ENCODE assay signal across 9 mouse cellular contexts in the genomic region with DNA sequence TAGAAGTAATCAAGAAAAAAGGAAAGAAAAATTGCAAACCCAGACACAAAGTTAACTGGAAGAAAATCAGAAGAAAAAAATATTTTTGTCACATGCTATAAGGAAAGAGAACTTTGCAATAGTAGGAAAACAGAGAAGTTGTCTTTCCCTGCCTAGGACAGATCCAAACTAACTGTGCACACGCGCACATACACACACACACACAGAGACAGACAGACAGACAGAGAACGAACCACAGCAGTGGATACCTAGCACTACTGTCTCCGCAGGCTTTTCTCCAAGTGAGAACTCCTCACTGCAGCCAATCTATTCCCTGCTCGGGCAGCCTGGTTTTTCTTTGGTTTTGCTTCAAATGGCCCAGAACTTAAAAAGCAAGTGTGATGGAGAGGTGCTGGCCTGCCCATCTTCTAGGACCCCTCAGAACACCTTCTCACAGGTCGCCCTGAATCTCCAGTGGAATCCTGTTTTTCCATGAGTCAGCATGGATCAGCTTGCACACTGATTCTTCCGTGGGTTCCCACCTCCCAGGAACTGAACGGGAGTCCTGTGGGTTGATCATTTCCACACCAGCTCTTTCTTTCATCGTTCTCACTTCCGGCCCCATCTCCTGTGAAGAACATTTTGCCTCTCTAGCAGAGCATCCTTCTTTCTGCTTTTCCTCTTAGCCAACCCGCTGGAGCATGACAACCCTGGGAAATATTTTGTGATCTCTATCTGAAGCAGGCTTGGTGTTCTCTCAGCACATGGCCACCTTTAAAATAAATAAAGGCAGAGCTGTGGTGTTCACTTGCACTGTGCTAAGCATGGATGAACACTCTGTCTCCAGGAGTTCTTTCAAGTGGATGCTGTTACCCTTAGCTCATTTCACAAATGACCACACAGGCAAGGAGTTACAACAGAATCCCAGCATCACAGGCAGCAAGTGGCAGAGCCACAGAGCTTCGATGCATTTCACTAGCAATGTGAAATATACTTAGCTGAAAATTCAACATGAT.
A peak's percentile ranks its signal among the peaks of the same experiment; 100 is the strongest.
DNase-seq lines count a peak whose midpoint lies in the region; ATAC-seq and TF ChIP-seq lines count a peak whose summit lies in the region.
"Had no signal": no experiment of that assay in that cellular context is flagged by ENCODE, and none has a peak within 500 bp of the region (broad histone marks: within the 10 kb centered on the region; RNA-seq: fewer than 3 reads in every experiment).

No protein-coding gene starts in this region.

- peak overlapping the region; percentile 3 for H3ac ChIP-seq in C2C12 (ENCODE audit: control insufficient read depth, insufficient read length, low read depth)

- H3K4me3 ChIP-seq in kidney, embryonic 15.5 days (replicated peaks) = no peak overlapping the region
- no peak overlapping the region for H3K4me3 ChIP-seq in C2C12 (ENCODE audit: insufficient read depth, poor library complexity, severe bottlenecking)
- H3K4me3 ChIP-seq in liver, embryonic 13.5 days (replicated peaks) = no peak overlapping the region
- no peak overlapping the region for H3K4me3 ChIP-seq in forebrain, embryonic 14.5 days (ENCODE audit: low read depth, low read length)

- no peak for DNase-seq in kidney, adult 8-10 months
- DNase-seq in Patski (ENCODE audit: low read depth, low spot score) = no peak
- DNase-seq in liver, embryonic 13.5 days = no peak
- DNase-seq in embryo, embryonic 9.5 days (ENCODE audit: extremely low spot score) = no peak
- DNase-seq in forebrain, embryonic 14.5 days (ENCODE audit: low spot score) = no peak
- no peak for DNase-seq in cerebellum, postnatal 25 days
- DNase-seq: layer of hippocampus, adult 9-11 months had no signal

- H3K4me1 ChIP-seq in kidney, embryonic 15.5 days = peaks cover 43% of the 10 kb centered on the region
- peaks cover 26% of the 10 kb centered on the region for H3K4me1 ChIP-seq in liver, embryonic 13.5 days (replicated peaks)
- H3K4me1 ChIP-seq in forebrain, embryonic 14.5 days (ENCODE audit: control insufficient read depth, insufficient read depth, low read length) = 0 out of 2 replicates have a peak, but pooled peaks cover 3% of the 10 kb centered on the region

- no peaks in the 10 kb centered on the region for H3K9me3 ChIP-seq in kidney, embryonic 15.5 days (replicated peaks)
- H3K9me3 ChIP-seq in liver, embryonic 13.5 days (replicated peaks) = no peaks in the 10 kb centered on the region
- no peaks in the 10 kb centered on the region for H3K9me3 ChIP-seq in forebrain, embryonic 14.5 days (replicated peaks; ENCODE audit: control insufficient read depth, low read length)

- no peak for TF ChIP-seq CTCF in C2C12 (IDR thresholded peaks at IDR 0.05; ENCODE audit: control insufficient read depth, insufficient read depth, insufficient read length)
- no peak for TF ChIP-seq CTCF in Patski (IDR thresholded peaks at IDR 0.05)

- H3K27ac ChIP-seq in kidney, embryonic 15.5 days = peak overlapping the region; percentile 72
- H3K27ac ChIP-seq in liver, embryonic 13.5 days = no peak overlapping the region
- H3K27ac ChIP-seq in forebrain, embryonic 14.5 days (ENCODE audit: low read depth, low read length) = no peak overlapping the region

- H3K36me3 ChIP-seq in kidney, embryonic 15.5 days = no peaks in the 10 kb centered on the region
- no peaks in the 10 kb centered on the region for H3K36me3 ChIP-seq in C2C12 (ENCODE audit: control insufficient read depth, insufficient read depth)
- no peaks in the 10 kb centered on the region for H3K36me3 ChIP-seq in liver, embryonic 13.5 days
- no peaks in the 10 kb centered on the region for H3K36me3 ChIP-seq in forebrain, embryonic 14.5 days (ENCODE audit: control insufficient read depth, insufficient read depth, low read length)

- no peaks in the 10 kb centered on the region for H3K27me3 ChIP-seq in kidney, embryonic 15.5 days
- no peaks in the 10 kb centered on the region for H3K27me3 ChIP-seq in C2C12 (ENCODE audit: control insufficient read depth, insufficient read depth, insufficient read length)
- H3K27me3 ChIP-seq in Patski = no peaks in the 10 kb centered on the region
- H3K27me3 ChIP-seq in liver, embryonic 13.5 days = no peaks in the 10 kb centered on the region
- H3K27me3 ChIP-seq in forebrain, embryonic 14.5 days (replicated peaks; ENCODE audit: control insufficient read depth, insufficient read depth, low read length) = no peaks in the 10 kb centered on the region

- in situ Hi-C loops in Patski (cut with MboI; ENCODE audit: low pct_unique_long_range_greater_than_20kb) = no loop called here

- H3K79me3 ChIP-seq in C2C12 (ENCODE audit: low read depth) = no peaks in the 10 kb centered on the region

- WGBS in kidney, embryonic 15.5 days = 59% methylated on average over 12 of the region's 12 CpGs
- 64% methylated on average over 12 of the region's 12 CpGs for WGBS in liver, embryonic 13.5 days (ENCODE audit: insufficient replicate concordance)
- WGBS in forebrain, embryonic 14.5 days = 86% methylated on average over 12 of the region's 12 CpGs

- CTCF ChIA-PET in Patski (lab: Charles Lee) = interaction anchor here (0.7 to 2.3 kb wide), 11 partner anchors 10 to 175 kb away, joined by 3 to 9 read pairs (median 3); no protein-coding TSS in a partner anchor

- H3K4me2 ChIP-seq in kidney, embryonic 15.5 days = peak overlapping the region; percentile 22; the same call in 1 of the 2 replicates
- H3K4me2 ChIP-seq in liver, embryonic 13.5 days = 0 out of 2 replicates have a peak overlapping the region, but pooled peaks have one; percentile 17
- H3K4me2 ChIP-seq in forebrain, embryonic 14.5 days (ENCODE audit: low read length) = no peak overlapping the region

- ATAC-seq in kidney, embryonic 15.5 days (replicated peaks; ENCODE audit: low FRiP score) = peak; percentile 91
- peak; percentile 69 for ATAC-seq in Patski
- ATAC-seq in liver, embryonic 13.5 days (ENCODE audit: low read depth) = no peak
- ATAC-seq in forebrain, embryonic 14.5 days = no peak

- no peaks in the 10 kb centered on the region for H3K79me2 ChIP-seq in C2C12 (ENCODE audit: control insufficient read depth, insufficient read depth)

- POLR2A ChIA-PET in Patski (lab: Charles Lee) = interaction anchor here (0.7 to 0.9 kb wide), 2 partner anchors 43 to 96 kb away, joined by 4 read pairs; a partner anchor contains a TSS

- no peak overlapping the region for H3K9ac ChIP-seq in kidney, embryonic 15.5 days
- H3K9ac ChIP-seq in liver, embryonic 13.5 days = no peak overlapping the region
- no peak overlapping the region for H3K9ac ChIP-seq in forebrain, embryonic 14.5 days (ENCODE audit: low read length)

TF ChIP-seq in C2C12, 6 proteins besides CTCF, POLR2A, EP300 and RAD21:
- TF ChIP-seq MYOG (IDR thresholded peaks at IDR 0.05; ENCODE audit: control insufficient read depth, extremely low read depth, insufficient read length) = no peak
- TF ChIP-seq MYOD1 (IDR thresholded peaks at IDR 0.05; ENCODE audit: control insufficient read depth, insufficient read length, low read depth) = no peak

Comparison
In these comparisons a context has a peak if more than half of its experiments do, and no peak if none do; other contexts are left out.
1. ATAC-seq: peak in kidney, embryonic 15.5 days (single experiment) and Patski (single experiment); none in liver, embryonic 13.5 days (single experiment) and forebrain, embryonic 14.5 days (single experiment).